Mouse (Mus musculus) lung, postnatal 36 days (tissue): Measurements from ENCODE around the gene Fbxo21.

Experiments used
- DNase-seq: peaks from one replicate; pipeline ENCODE4 v3.0.0; 2022; ENCODE audit warnings: mixed read lengths

The Fbxo21 gene

DNA sequence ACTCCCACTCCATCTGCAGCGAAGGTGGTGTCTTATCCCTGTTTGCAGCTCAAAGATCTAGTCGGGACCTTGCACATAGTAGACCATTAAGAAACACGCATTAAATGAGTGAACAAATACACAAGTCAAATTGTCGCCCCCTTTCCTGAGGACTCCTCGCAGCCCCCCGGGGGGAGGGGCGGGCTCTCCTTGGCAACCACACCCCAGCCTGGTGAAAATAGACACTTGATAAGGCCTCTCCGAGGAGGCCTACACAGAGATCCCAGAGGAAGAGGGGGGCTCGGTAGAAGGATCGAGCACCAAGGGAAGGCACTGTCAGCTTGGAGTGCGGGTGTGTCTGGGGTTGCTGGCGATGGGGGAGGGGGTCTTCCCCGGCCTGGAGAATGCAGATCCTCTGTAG, 49.8 kb downstream of the Fbxo21 start:
- DNase-seq, result no peak

DNA sequence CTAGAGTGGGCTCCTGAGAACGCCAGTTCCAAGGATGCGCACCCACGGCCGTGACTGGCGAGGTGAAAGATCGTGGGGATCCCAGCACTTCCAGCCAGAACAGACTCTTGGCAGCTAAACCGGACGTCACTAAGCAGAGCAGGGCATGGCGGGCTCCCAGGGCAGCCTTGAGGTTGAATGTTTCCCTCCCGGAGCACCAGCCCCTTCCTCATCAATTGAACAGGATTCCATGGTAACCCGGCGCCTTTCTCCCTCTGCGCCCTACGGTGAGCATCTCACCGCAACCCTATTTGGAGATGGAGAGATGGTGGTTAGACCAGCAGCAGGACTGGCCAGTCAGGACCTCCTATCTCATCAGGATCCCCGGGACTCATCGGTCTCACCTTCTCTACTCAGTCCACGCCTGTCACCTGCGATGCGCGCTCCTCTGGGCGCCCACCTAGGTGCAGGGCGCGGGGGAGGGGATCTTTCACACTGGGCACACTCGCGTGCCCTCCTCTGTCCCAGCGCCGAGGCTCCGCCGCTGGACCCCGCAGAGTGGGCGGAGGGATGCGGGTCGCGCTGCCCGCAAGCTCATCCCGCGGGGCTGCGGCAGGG, 50.7 kb downstream of the Fbxo21 start:
- no peak for DNase-seq

DNA sequence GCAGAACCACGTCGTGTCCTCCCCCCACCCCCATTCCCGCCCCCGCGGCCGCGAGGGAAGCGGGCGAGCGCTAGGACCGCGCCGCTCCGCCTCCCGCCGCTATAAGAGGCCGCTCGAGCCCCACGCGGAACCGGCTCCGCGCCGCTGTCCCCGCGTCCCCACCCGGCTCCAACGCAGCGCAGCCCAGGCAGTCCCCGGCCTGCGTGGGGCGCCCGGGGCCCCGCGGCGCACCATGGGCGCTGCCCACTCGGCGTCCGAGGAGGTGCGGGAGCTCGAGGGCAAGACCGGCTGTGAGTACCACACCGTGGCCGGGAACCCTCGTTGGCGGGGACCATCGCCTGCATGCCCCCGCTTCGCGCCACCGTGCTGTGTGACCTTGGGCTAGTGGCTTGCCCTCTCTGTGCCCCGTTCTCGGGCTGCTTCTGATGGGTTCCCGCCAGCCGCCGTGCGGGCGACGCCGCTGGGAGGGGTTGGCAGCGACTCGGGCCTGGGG, 51.2 kb downstream of the Fbxo21 start, which contains the start of gene Tesc:
TSS of gene Tesc (plus strand) at position 46 of the 493 bp plus-strand sequence.
- no peak for DNase-seq

DNA sequence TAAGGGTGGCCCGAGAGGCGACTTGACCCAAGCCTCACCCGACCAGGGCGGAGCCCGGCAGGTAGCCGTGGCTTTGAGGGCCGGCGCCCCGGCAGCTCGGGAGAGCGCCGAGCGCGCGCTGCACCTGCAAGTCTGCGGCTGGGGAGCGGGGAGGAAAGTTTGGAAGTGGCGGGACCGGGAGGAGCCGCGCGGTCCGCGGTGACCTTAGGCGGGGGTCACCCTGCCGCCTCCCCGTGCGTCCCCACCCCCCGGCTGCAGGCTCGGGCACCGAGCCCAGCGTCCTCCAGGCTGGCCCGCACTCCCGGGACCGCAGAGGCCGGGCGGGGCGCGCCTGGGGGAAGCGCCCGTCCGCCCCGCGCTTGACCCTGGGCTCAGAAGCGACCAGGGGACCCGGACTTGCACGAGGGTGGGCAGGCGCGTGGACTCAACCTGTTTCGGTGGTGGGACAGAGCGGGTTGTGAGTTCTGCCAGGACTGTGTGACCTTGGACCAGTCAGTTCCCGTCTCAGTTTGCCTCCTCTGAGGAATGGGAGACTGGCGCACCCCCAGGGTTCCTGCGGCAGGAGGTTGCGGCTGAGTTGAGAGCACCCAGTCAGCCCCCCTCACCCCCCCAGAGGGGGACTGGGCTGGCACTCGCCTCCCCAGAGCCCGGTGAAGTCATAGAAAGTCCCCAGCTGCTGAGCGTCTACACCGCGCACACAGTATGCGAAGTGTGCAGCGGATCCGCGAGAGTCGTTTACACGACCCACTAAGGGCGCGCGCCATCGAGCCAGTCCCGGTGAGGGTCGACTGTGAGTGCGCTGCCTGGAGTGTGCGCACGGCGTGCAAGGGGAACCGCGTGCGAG, 51.9 kb downstream of the Fbxo21 start:
- no peak for DNase-seq

DNA sequence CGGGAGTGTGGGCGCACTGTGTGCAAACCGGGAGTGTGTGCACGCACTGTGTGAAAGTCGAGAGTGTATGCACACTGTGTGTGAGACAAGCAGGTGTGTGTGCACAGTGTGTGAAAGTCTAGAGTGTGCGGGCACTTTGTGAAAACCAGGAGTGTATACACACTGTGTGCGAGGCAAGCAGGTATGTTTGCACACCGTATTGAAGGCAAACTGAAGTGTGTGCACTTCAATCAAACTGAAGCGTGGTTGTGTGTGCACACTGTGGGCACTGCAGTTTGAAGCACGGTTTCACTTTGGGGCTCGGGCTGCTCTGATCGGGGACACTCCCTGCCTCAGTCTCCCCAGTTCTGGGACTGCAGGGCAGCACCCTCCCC, 52.5 kb downstream of the Fbxo21 start:
- no peak for DNase-seq

DNA sequence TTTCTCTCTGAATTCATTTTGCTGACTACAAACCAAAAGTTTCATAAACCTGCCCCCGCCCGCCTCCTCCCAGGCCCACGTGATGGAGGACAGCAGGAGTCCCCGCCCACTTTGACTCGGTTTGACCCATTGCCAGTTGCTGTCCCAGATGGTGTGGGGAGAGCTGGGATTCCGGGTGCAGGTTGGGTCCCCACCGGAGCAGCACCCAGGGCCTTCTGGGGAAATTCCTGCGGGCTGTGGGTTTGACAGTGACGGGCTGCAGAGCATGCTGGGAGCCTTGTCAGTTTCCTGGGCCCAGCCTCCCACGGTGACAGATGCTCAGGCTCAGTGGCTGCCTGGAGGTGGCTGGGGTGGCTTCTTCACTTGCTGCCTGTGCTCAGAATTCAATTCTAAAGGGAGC, 52.9 kb downstream of the Fbxo21 start:
- DNase-seq, result no peak

DNA sequence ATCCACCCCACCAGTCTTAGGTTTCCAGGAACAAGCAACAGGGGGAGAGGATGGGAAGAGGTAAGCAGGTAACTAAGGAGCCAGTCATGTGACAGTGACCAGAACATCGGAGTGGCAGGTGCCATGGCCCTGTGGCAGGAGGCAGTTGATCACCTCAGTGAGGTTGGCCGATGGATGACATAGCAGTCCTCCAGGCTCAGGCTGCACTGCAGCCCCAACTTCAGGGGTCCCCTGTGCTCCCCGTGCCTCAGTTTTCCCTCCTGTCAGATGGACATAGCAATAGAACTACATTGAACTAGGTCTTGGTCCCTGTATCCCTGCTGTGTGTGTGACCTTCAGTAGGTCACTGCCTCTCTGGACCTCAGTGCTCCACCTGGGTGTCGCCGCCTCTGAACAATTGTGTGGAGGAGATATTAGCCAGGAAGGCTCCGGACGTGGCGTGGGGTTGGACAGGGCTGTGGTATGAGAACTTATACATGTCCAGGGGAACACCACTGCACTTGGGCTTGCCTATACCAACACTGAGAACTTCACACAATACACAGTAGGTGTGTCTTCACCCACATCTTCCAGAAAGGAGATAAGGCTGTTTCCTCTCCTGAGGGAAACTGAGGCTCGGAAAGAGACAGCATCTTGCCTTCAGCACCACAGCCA, 53.6 kb downstream of the Fbxo21 start:
- DNase-seq, result no peak

DNA sequence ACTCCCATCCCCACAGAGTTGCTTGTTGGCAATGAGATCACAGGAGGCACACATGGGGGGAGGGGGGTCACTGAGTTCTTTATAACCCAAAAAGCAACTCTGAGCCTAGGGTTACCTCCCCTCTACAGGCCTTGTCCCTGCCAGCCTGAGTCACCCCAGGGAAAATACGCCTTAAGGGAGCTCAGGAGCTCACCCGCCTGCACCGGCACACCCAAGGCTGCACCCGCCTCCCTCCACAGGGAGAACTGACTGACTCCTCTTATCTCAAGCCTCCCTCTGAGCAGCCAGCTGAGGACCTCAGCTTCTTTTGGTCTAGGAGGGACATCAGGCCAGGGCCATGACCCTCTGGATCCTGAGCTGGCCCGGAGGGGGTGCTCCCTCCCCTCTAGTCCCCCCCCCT, 54.5 kb downstream of the Fbxo21 start:
- no peak for DNase-seq

DNA sequence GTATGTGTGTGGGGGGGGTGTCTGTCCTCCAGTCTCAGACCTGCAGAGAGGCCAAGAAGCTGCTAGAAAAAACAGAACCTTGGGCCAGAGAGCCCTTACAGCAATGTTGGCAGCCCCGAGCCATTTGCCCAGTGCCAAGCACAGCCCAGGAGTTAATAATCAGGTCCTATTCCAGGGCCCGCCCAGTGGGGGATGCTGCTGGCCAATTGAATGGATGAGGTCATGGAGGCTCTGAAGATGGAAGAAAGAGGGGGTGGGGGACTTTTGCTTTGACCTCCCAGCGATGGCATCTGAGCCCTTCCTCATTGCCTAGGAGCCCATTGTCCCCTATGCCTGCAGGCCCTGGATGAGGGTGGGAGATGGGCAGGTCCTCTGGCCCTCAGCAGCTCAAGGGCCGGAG, 55.0 kb downstream of the Fbxo21 start:
- no peak for DNase-seq

DNA sequence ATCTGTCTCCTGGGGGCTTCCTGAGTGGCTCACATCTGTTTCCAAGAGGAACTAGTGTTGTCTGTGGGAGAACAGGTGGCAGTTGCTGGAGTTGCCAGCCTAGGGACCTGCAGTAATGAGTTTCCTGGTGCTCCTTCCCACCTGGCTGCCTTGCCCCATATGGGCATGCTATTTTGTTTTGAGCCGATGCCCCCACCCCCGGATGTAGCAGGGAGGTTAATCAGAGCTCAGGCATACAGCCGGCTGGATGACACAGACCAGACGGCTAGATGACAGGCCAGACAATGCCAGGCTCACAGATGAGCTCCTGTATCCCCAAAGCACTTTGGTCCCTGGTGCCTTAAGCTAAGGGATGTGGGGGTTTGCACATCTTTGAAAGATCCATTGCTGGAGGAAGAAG, 56.8 kb downstream of the Fbxo21 start:
- no peak for DNase-seq

DNA sequence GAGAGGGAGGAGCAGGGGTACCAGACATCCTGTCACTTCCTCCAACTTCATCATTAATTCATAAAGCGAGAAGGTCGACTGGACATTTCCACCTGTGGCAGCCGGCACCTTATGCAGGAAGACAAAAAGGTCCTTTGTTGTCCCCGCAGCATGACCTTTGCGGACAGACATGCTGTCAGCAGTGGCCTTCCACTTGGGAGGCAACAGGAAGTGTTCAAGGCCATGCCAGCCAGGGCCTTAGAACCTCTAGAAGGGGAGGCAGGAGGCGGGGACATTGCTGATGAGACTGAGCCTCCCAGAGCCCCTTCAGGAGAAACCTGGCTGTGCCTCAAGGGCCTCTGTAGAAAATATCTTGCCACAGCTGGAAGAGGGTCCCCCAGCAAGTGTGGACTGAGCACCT, 57.2 kb downstream of the Fbxo21 start:
- DNase-seq, result no peak

DNA sequence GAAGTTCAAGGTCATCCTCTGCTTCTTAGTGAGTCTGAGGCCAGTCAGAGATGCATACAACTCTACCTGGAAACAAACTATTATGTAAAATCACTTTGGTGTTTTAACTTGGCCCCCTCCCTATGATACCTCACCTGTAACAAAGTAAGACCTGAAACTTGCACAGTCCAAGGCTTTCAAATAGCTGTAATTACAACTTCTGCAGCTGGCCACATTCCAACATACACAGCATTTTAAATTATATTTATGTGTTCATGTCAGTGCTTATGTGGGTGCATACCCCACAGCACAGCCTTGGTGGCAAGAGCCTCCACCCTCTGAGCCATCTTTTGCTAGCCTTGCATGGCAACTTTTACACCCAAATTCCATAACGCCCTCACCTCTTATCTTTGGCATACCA, 58.1 kb downstream of the Fbxo21 start:
- DNase-seq, result no peak

DNA sequence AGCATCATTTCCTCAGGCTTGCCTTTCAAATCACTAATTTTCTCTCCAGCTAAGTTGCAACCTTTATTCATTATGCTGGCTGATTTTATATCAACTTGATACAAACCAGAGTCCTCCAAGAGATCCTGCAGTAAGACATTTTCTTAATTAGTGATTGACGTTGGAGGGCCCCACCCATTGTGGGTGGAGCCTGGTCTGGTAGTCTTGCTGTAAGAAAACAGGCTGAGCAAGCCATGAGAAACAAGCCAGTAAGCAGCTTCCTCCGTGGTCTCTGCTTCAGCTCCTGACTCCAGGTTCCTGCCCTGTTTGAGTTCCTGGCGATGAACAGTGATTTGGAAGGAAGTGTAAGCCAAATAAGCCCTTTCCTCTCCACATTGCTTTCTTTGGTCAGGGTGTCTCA, 59.3 kb downstream of the Fbxo21 start:
- no peak for DNase-seq

DNA sequence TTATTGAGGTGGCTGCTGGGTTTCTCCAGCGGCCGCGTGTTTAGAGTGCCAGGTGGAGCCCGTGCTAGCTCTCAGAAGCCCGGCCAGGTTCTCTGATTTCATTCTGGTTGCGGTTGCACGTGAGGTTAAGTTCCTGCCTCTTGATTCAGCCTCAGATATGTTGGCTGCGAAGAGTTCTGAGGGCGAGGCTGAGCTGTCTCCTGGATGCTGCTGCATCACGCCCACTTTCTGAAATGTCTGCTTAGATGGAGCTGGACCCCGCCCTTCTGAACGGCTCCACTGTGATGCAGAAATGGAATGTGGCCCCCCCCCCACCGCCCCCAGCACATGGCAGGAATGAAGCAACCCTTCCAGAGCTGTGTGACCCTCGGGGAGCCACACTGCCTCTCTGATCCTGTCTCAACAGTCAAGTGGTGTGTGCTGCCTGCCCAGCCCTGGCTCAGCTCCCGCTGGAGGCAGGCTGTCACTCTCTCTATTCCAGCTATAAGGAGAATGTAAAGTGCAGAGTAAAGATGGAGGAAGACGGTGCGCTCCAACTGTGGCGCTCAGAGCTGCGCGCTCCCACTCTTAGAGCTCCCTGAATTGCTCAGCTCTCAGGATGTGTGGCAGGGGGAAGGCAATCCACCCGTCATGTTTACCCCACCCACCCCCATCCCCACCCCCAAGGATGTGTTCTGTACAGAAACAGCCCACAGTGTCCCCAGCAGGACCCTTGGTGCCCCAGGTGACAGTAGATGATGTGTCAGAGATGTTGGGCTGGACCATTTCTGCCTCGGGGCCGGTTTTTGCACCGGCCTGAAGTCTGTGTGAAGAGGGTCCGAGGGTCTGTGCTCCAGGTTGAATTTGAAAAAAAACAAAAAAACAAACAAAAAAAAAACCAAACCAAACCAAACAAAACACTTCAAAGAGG, 60.6 kb downstream of the Fbxo21 start:
- no peak for DNase-seq

DNA sequence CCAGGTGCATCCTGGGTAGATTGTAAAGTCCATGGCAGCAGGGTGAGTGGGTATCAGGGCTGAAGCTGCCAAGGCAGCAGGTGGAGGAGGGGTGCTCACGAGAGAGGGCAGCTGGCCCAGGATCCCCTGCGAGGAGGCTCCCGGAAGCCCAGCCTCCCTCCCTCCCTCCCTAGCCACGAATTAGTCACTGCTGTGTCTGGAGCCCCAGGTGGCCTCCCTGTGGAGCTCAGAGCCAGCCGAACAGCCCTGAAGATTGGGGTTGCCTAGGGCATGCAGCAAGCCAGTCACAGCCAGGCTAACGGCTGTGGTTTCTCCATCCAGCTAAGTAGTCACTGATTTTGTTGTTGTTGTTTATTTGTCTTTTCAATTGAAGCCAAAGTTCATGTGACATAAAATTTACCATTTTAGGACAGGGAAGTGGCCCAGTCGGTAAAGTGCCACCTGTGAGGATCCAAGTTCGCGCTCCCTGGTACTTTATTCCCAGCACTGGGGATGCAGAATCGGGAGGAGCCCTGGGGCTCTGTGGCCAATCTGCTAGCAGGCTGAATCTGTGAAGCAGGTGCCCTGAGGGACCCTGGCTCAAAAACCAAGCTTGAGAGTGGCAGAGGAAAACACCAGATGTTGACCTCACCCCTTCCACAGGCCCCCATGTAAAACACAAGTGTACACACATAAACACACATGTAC, 61.4 kb downstream of the Fbxo21 start:
- no peak for DNase-seq

DNA sequence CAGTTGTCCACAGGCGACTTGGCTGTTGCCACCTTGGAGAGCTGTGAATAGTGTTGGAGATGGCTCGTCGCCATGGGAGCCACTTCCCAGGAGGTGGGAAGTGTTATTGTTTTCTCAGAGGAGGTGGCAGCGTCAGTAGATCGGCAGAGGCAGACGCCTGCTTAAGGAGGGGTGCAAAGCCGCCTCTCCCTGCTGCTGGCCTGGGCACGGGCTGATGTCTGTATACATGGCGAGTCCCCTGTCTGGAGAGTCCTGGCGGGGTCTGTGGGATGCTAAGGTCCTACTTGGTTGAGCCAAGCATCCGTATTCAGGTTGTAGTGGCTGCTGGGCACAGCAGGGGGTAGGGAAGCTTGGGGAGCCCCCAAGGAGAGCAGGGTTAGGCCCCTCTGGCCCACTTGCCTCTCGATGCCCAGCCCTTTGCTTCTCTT, 62.7 kb downstream of the Fbxo21 start:
- DNase-seq, result no peak

DNA sequence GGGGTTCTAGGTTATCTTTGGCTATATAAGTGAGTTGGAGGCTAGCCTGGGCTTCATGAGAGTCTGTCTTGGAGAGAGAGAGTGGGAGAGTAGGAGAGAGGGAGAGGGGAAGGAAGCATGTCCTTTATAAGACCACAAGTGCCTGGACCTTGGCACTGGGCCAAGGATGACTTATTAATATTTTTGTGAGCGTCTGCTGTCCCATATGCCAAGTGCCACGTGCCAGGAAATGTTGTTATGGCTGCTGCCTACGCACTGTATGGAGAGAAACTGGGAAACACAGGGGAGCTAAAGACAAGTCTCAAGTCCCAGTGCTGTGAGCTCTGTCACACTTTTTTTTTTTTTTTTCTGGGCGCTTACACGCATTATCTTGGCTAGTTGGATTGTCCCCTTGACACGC, 66.1 kb downstream of the Fbxo21 start:
- no peak for DNase-seq

DNA sequence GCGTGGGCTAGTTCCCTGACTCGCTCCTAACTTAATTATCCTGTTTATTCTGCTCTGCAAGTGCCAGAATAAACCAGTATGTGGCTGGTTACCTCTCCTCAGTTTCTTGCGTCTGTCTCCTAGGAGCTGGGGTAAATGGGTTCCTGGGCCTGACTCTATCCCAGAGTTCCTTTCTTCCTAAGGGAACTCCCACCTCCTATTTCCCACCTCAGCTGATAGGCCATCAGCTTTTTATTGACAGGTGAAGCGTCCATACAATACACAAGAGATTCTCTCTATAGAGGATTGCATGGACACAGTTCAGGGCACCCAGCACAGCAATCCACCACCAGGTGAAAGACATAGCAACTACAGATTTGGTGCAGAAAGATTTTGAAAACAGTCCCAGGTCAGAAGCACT, 67.2 kb downstream of the Fbxo21 start:
- DNase-seq, result no peak

DNA sequence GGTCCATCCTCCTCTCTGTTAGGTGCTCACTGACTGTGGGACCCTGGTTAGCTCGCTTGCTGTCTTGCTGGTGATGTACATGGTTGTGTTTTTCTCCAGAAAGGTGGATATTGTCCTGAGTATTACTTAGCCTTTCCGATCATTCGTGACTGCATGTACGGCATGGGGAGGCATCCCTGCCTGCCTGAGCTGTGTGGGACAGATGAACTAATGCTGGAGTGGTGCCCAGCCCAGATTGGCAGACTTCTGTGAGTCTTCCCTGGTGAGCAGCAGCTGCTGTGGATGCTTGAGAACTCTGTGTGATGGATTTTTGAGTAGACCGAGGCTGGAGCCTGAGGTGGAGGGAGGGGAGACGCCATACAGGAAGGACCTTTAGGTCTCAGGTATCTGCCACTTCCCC, 68.4 kb downstream of the Fbxo21 start:
- no peak for DNase-seq

DNA sequence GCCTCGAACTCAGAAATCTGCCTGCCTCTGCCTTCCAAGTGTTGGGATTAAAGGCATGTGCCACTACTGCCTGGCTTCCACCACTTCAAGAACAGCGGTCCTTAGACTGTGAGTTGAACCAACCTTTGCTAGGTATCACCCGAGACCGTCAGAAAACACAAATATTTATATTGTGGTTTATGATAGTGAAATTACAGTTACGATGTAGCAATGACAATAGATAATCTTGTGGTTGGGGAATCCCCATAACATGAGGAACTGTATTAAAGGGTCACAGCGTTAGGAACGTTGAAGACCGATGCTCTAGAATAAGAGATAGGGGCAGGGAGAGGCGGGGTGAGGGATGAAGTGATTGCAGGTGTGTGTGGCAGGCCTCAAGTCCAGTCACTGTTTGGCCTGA, 68.9 kb downstream of the Fbxo21 start:
- DNase-seq, result no peak

DNA sequence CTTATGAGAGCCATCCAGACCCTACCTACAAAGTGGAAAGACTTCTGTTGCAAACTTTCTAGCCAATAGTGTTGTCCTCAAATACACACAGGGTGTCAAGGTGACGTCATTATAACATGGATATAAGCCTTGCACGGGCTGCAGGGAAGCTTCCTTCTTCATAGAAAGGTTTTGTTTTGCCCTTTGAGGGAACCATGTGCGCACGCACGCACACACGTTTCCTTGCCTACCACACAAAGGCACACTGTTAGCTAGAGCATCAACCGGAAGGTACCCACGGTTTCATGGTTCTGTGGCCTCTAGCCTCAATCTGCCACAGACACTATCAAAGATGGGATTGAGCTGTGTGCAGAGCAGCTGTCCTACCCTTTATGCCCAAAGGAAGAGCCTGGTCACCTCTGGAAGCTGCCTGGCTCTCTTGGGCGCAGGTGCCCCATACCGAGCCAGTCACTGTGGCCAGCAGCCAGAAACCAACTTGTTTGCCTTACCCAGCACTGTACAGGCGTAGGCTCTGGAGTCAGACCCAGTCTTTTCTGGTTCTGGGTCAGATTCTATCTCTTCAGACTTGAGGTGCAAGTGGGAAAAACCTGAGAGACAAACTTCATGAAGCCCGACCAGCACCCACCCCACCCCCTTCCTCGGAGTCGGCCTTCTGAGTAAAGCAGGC, 70.7 kb downstream of the Fbxo21 start:
- no peak for DNase-seq

DNA sequence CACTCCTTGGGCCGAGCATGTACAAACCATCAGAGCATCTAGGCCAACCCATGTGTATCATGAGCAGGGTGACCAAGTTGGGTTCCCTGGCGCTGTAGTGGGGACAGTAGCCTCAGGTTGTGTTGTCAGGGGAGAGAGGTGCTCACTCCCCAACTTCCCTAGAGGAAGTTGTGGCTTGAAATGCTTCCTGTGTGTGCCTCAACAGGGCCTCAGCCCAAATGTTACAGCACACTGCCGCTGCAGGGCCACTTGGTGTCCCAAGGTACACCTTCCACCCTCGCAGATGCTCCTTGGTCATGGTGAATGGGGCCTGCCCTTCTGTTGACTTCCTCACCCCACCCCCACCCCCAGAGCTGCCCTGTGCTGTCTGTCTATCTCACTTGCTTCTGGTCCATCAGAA, 71.9 kb downstream of the Fbxo21 start:
- DNase-seq, result no peak
